Mouse (Mus musculus) C2C12 (cell line): Measurements from ENCODE around the gene Akap6.

Experiments
- CEBPB ChIP-seq: IDR thresholded peaks from one replicate; pipeline ENCODE4 v1.6.1; 2011; ENCODE audit warnings: low read depth, mild to moderate bottlenecking, control low read depth, moderate library complexity
- CTCF ChIP-seq: IDR thresholded peaks from one replicate; pipeline ENCODE4 v1.5.1; 2011; ENCODE audit not compliant: control insufficient read depth, insufficient read depth, insufficient read length
- FOSL1 ChIP-seq: IDR thresholded peaks from one replicate; pipeline ENCODE4 v1.8.0; 2011; ENCODE audit warnings: mild to moderate bottlenecking, low read length; ENCODE audit not compliant: poor library complexity, insufficient read depth, severe bottlenecking
- MAX ChIP-seq: IDR thresholded peaks from one replicate; pipeline ENCODE4 v1.6.1; 2011; ENCODE audit warnings: mild to moderate bottlenecking, control low read depth
- MYOD1 ChIP-seq: IDR thresholded peaks from one replicate; pipeline ENCODE4 v1.6.1; 2011; ENCODE audit warnings: low read depth; ENCODE audit not compliant: control insufficient read depth, insufficient read length
- MYOG ChIP-seq: IDR thresholded peaks from one replicate; pipeline ENCODE4 v1.6.1; 2011; ENCODE audit not compliant: control insufficient read depth, insufficient read length; ENCODE audit errors: extremely low read depth
- USF1 ChIP-seq: IDR thresholded peaks from one replicate; pipeline ENCODE4 v1.6.1; 2011; ENCODE audit warnings: low read depth, mild to moderate bottlenecking, control low read depth, moderate library complexity

GRCm38 (mm10) chr12:52845982-52846381 lies 146.8 kb downstream of the Akap6 start:
- TF ChIP-seq CTCF = no peak
- no peak for TF ChIP-seq MAX
- no peak for TF ChIP-seq USF1
- TF ChIP-seq MYOG = no peak
- no peak for TF ChIP-seq MYOD1
- no peak for TF ChIP-seq CEBPB
- no peak for TF ChIP-seq FOSL1
